Mouse (Mus musculus) heart, postnatal 0 days (tissue): ENCODE data around the gene Olfr149.

Source experiments
- CTCF ChIP-seq: IDR thresholded peaks from 2 replicates; pipeline ENCODE4 v1.5.1; 2016; ENCODE audit warnings: antibody characterized with exemption, control low read depth, low read depth
- EP300 ChIP-seq: IDR thresholded peaks from 2 replicates; pipeline ENCODE4 v1.6.1; 2016; ENCODE audit warnings: antibody characterized with exemption, low read depth

DNA sequence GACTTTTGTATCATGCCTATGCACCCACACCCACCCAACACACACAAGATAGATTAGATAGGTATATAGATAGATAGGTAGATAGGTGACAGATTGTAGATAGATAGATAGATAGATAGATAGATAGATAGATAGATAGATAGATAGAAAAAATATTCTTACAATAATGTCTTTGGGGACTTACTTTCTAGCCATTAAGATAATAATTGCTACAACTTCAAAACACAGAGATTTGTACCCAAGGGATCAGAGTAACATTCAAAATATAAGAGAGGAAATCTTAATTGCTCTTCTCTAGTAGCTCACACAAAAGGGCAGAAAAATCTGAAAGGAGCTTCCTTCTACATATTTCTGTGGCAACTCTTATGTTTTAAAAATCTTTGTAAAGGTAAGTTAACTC lies 39.0 kb upstream of the Olfr149 start, which contains the start of gene Olfr967:
- TF ChIP-seq CTCF (no peak), EP300 (no peak)
